Mouse (Mus musculus) heart, embryonic 16.5 days (tissue): ENCODE data around the gene Fdxacb1. TPM values are rescaled to one million over a fixed set of nuclear protein-coding genes. Genes with fewer than 3 reads are reported as not detected.

Experiments used
- ATAC-seq: fragments of 200-750 bp; cut with Nextera tagmentation; replicated peaks from 2 replicates; pipeline ENCODE4 v1.8.0; 2017; ENCODE audit warnings: moderate number of reproducible peaks; ENCODE audit not compliant: insufficient read depth, low FRiP score; ENCODE audit errors: extremely low read depth
- H3K27ac ChIP-seq: fragments of 300-500 bp; sonication (generic); 2 replicates; pipeline ENCODE4 v1.5.1; 2014; ENCODE audit warnings: mild to moderate bottlenecking, low read length, control low read depth, moderate library complexity
- H3K27me3 ChIP-seq: fragments of 300-500 bp; sonication (generic); 2 replicates; pipeline ENCODE4 v1.6.1; 2014; ENCODE audit warnings: low read length, mixed read lengths; ENCODE audit not compliant: control insufficient read depth, insufficient read depth
- H3K36me3 ChIP-seq: fragments of 300-500 bp; sonication (generic); 2 replicates; pipeline ENCODE4 v1.6.1; 2014; ENCODE audit not compliant: control insufficient read depth, insufficient read depth
- H3K4me1 ChIP-seq: fragments of 300-500 bp; sonication (generic); 2 replicates; pipeline ENCODE4 v1.6.1; 2014; ENCODE audit warnings: low read length, mixed read lengths; ENCODE audit not compliant: control insufficient read depth, insufficient read depth
- H3K4me2 ChIP-seq: fragments of 300-500 bp; sonication (generic); 2 replicates; pipeline ENCODE4 v1.6.1; 2014; ENCODE audit warnings: low read depth, mild to moderate bottlenecking, control low read depth, low read length
- H3K4me3 ChIP-seq: fragments of 300-500 bp; sonication (generic); 2 replicates; pipeline ENCODE4 v1.5.1; 2014; ENCODE audit warnings: mild to moderate bottlenecking, control low read depth, low read length
- H3K9ac ChIP-seq: fragments of 300-500 bp; sonication (generic); 2 replicates; pipeline ENCODE4 v1.6.1; 2014; ENCODE audit warnings: low read length, control low read depth
- H3K9me3 ChIP-seq: fragments of 300-500 bp; sonication (generic); replicated peaks from 2 replicates; pipeline ENCODE4 v1.6.1; 2016; ENCODE audit warnings: low read length; ENCODE audit not compliant: control insufficient read depth
- WGBS: fragments of 180-500 bp; shearing (Covaris S2); extraction: QIAGEN DNeasy Blood & Tissue Kit; methylation state at CpG from one replicate; pipeline ENCODE4 v1.1.7; 2014; 5-methylcytosine and 5-hydroxymethylcytosine counted together
- polyA plus RNA-seq: library from polyadenylated mRNA; unstranded; fragments of >200 nt; fragmentation: Nextera tagmentation; extraction: Ambion mirVana; gene quantifications from 2 replicates; pipeline ENCODE4 v1.2.1, GENCODE M21; 2015

The Fdxacb1 gene
- polyA plus RNA-seq, 1 experiment from 2014 or later, result 11.0 TPM

GRCm38 (mm10) chr9:50809146-50809545 is 41.1 kb downstream of the Fdxacb1 start:
- Histone ChIP-seq H3K4me3 (no peak overlapping the region), H3K4me1 (no peaks in the 10 kb centered on the region), H3K27ac (no peak overlapping the region), H3K27me3 (no peaks in the 10 kb centered on the region), H3K36me3 (peaks cover 36% of the 10 kb centered on the region), H3K9me3 (no peaks in the 10 kb centered on the region), H3K9ac (no peak overlapping the region), H3K4me2 (no peak overlapping the region)
- no peak for ATAC-seq
- 90% methylated on average over 13 of the region's 13 CpGs for WGBS

GRCm38 (mm10) chr9:50811187-50811586 is 43.2 kb downstream of the Fdxacb1 start:
- Histone ChIP-seq H3K4me2 (no peak overlapping the region), H3K27ac (no peak overlapping the region), H3K4me3 (no peak overlapping the region), H3K4me1 (no peaks in the 10 kb centered on the region), H3K9ac (no peak overlapping the region), H3K27me3 (no peaks in the 10 kb centered on the region), H3K36me3 (peaks cover 37% of the 10 kb centered on the region), H3K9me3 (no peaks in the 10 kb centered on the region)
- 72% methylated on average over 7 of the region's 7 CpGs for WGBS
- no peak for ATAC-seq

GRCm38 (mm10) chr9:50811746-50812145 is 43.7 kb downstream of the Fdxacb1 start:
- ATAC-seq, result no peak
- Histone ChIP-seq H3K4me2 (no peak overlapping the region), H3K27ac (no peak overlapping the region), H3K9ac (no peak overlapping the region), H3K27me3 (no peaks in the 10 kb centered on the region), H3K4me1 (no peaks in the 10 kb centered on the region), H3K36me3 (peaks cover 38% of the 10 kb centered on the region), H3K9me3 (no peaks in the 10 kb centered on the region), H3K4me3 (no peak overlapping the region)
- WGBS, result 74% methylated on average over 2 of the region's 2 CpGs

GRCm38 (mm10) chr9:50813796-50814195 is 45.8 kb downstream of the Fdxacb1 start:
- no peak for ATAC-seq

GRCm38 (mm10) chr9:50815666-50816065 is 47.6 kb downstream of the Fdxacb1 start:
- no peak overlapping the region for H3K4me3 ChIP-seq
- no peak for ATAC-seq
- peaks cover 20% of the 10 kb centered on the region for H3K36me3 ChIP-seq
- no peaks in the 10 kb centered on the region for H3K27me3 ChIP-seq
- H3K4me1 ChIP-seq, result no peaks in the 10 kb centered on the region
- H3K4me2 ChIP-seq, result no peak overlapping the region
- no peaks in the 10 kb centered on the region for H3K9me3 ChIP-seq
- 93% methylated on average over 4 of the region's 4 CpGs for WGBS
- no peak overlapping the region for H3K27ac ChIP-seq
- H3K9ac ChIP-seq, result no peak overlapping the region

More at GRCm38 (mm10) chr9:50813796-50814195, 45.8 kb downstream of the Fdxacb1 start:
- H3K9me3 ChIP-seq, result no peaks in the 10 kb centered on the region
- H3K9ac ChIP-seq, result no peak overlapping the region
- H3K27me3 ChIP-seq, result no peaks in the 10 kb centered on the region
- no peak overlapping the region for H3K27ac ChIP-seq
- no peak overlapping the region for H3K4me3 ChIP-seq
- H3K4me1 ChIP-seq, result no peaks in the 10 kb centered on the region
- H3K36me3 ChIP-seq, result peaks cover 32% of the 10 kb centered on the region
- WGBS, result 89% methylated on average over 5 of the region's 5 CpGs
- no peak overlapping the region for H3K4me2 ChIP-seq

GRCm38 (mm10) chr9:50816512-50816911 is 48.5 kb downstream of the Fdxacb1 start:
- H3K4me1 ChIP-seq, result no peaks in the 10 kb centered on the region
- no peak overlapping the region for H3K27ac ChIP-seq
- peaks cover 17% of the 10 kb centered on the region for H3K36me3 ChIP-seq
- WGBS, result 97% methylated on average over 1 of the region's 1 CpGs
- H3K4me3 ChIP-seq, result no peak overlapping the region
- H3K9ac ChIP-seq, result no peak overlapping the region
- ATAC-seq, result no peak
- no peaks in the 10 kb centered on the region for H3K9me3 ChIP-seq
- no peak overlapping the region for H3K4me2 ChIP-seq
- H3K27me3 ChIP-seq, result no peaks in the 10 kb centered on the region

- 82% methylated on average over 6 of the region's 6 CpGs for WGBS
- H3K27ac ChIP-seq, result no peak overlapping the region
- no peaks in the 10 kb centered on the region for H3K4me1 ChIP-seq
- H3K27me3 ChIP-seq, result no peaks in the 10 kb centered on the region
- ATAC-seq, result no peak
- H3K4me3 ChIP-seq, result no peak overlapping the region
- no peak overlapping the region for H3K4me2 ChIP-seq
- H3K9ac ChIP-seq, result no peak overlapping the region
- peaks cover 23% of the 10 kb centered on the region for H3K36me3 ChIP-seq
- H3K9me3 ChIP-seq, result no peaks in the 10 kb centered on the region
Observed at GRCm38 (mm10) chr9:50818050-50818449, 50.0 kb downstream of the Fdxacb1 start.

- Histone ChIP-seq H3K4me1 (no peaks in the 10 kb centered on the region), H3K36me3 (peaks cover 14% of the 10 kb centered on the region), H3K27ac (no peak overlapping the region), H3K27me3 (no peaks in the 10 kb centered on the region), H3K9me3 (no peaks in the 10 kb centered on the region), H3K4me2 (no peak overlapping the region), H3K9ac (no peak overlapping the region), H3K4me3 (no peak overlapping the region)
- 93% methylated on average over 6 of the region's 6 CpGs for WGBS
- ATAC-seq, result no peak
Observed at GRCm38 (mm10) chr9:50819716-50820115, 51.7 kb downstream of the Fdxacb1 start.

- no peaks in the 10 kb centered on the region for H3K4me1 ChIP-seq
- H3K9ac ChIP-seq, result no peak overlapping the region
- no peak overlapping the region for H3K27ac ChIP-seq
- H3K27me3 ChIP-seq, result no peaks in the 10 kb centered on the region
- WGBS, result 86% methylated on average over 6 of the region's 6 CpGs
- no peak overlapping the region for H3K4me2 ChIP-seq
- no peaks in the 10 kb centered on the region for H3K9me3 ChIP-seq
- peaks cover 12% of the 10 kb centered on the region for H3K36me3 ChIP-seq
- ATAC-seq, result no peak
- H3K4me3 ChIP-seq, result no peak overlapping the region
Observed at GRCm38 (mm10) chr9:50821651-50822050, 53.6 kb downstream of the Fdxacb1 start.

- H3K4me3 ChIP-seq, result no peak overlapping the region
- no peak overlapping the region for H3K9ac ChIP-seq
- WGBS, result 91% methylated on average over 5 of the region's 5 CpGs
- no peak overlapping the region for H3K27ac ChIP-seq
- H3K4me1 ChIP-seq, result no peaks in the 10 kb centered on the region
- ATAC-seq, result no peak
- no peaks in the 10 kb centered on the region for H3K27me3 ChIP-seq
- H3K4me2 ChIP-seq, result no peak overlapping the region
- no peaks in the 10 kb centered on the region for H3K9me3 ChIP-seq
- peaks cover 11% of the 10 kb centered on the region; the same call in 1 of the 2 replicates for H3K36me3 ChIP-seq
Observed at GRCm38 (mm10) chr9:50822216-50822615, 54.2 kb downstream of the Fdxacb1 start.
